Mouse (Mus musculus): ENCODE results near the gene Glyctk.

GRCm38 (mm10) chr9:106148541-106149398 lies 9.2 kb downstream of the Glyctk start:
- TF ChIP-seq CTCF (conservative IDR thresholded peaks at IDR 0.05; ENCODE audit: insufficient read depth, insufficient read length, low read depth, low read length) (no peak), POLR2A (IDR thresholded peaks at IDR 0.05; ENCODE audit: low read depth, low read length) (no peak)

Data from kidney, adult 2 months (tissue).